Mouse (Mus musculus) kidney, adult 9 months (tissue): ENCODE results near the gene AL732309.1.

Source experiments
- DNase-seq: peaks from one replicate; pipeline ENCODE4 v3.0.0; 2022

The AL732309.1 gene

DNA sequence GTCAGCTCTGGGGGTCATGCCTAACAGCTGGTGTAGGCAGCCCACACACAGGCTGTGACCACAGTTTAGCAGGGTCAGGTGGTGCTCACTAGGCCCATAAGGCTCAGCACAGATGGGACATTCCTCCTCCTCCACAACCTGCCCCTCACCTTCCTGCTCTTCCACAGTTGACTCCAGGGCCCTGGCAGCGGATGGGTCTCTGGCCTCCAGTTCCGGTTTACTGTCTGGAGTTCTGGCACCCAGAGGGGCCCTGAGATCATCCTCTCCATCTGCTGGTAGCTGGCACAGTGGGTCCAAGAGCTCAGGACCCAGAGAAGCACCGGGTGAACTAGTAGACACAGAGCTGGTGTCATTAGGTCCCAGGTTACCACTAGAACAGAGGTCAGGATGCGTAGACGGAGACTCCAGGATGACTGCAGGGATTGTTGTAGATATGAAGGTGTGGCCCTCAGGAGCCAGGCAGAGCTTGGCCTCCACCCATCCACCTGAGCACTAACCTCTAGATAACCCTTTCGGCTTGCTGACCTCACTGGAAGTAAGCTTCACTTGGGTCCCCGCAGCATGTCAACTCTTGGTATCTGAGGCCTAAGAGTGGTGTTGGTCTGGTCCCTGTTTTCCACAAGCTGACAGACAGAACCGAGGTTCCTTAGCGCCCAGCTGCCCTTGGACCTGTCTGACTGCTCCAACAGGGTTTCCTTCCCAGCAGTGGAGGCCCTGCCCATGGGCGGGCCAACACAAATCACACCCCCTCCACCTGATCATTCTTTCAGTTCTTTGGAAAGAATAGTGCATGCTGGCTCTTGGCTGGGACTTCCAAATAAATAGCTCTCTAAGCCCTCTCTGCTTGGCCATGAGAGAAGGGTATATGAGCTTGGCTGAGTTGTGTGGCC lies at the start of gene AL732309.1:
Gene AL732309.1, minus strand, starts transcription at position 681 of the 890 bp plus-strand sequence.
- DNase-seq: peak; percentile 60

DNA sequence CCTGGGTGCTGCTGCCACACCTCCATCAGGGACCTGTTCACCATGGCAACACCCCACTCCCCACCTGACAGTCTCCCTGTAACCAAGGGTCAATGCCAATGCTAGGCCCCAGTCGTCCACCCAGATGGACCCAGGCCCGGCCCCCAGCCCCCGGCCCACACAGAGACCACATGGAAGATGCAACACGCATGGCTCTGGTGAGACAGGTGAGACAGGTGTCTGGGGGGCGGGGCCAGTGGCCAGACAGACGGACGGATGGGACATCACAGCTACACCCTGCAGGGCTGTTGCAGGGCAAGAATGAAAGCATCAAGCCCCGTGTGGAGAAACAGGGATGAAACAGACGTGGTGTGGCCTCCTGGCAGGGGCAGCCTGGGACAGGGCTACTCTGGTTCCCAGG lies 47.0 kb upstream of the AL732309.1 start:
- no peak for DNase-seq

- DNase-seq: peak; percentile 68
These were observed 46.2 kb upstream of the AL732309.1 start for GRCm38 (mm10) chr2:25292856-25293255.

GRCm38 (mm10) chr2:25292054-25292544 lies 45.4 kb upstream of the AL732309.1 start:
- no peak for DNase-seq

DNA sequence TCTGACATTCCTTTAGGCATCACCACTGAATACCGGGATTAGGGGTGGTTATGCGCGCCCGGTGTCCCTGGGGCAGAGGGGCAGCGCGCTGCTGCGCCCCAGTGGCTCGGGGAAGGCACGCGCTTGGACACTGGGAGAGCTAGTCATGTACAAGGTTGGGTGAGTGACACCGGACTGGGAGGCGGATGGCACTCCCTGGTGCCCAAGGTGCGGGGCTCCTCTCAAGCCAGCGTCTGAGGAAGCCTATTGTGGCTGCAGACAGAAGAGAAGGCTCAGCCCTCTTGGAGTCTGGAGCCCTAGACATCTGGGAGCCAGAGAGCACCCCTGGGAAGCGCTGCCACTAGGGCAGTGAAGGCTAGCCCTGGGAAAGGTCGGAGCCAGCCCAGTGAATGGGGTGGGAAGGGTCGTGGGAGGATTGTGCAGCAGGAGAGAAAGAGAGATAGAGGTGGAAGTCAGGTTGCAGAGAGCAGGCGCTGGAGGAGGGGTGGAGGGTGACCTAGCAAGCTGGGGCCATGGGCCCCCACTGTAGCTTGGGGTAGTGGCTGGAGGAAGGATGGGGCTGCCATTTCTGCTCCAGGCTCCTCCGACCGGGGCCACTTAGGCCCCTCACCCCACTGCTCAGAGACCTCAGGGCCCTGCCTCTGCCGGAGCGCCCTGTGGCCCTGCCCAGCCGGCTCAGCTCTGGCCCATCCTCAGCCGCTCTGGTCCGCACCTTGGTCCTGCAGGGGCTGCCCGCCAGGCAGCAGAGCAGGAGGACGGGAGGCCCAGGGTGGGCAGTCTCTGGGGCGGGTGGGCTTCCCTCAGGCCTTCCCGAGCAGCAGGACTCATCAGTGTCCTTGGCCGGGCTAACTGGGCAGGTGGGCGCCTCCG lies 44.8 kb upstream of the AL732309.1 start:
- no peak for DNase-seq

GRCm38 (mm10) chr2:25290816-25291130 lies 44.1 kb upstream of the AL732309.1 start:
- no peak for DNase-seq

DNA sequence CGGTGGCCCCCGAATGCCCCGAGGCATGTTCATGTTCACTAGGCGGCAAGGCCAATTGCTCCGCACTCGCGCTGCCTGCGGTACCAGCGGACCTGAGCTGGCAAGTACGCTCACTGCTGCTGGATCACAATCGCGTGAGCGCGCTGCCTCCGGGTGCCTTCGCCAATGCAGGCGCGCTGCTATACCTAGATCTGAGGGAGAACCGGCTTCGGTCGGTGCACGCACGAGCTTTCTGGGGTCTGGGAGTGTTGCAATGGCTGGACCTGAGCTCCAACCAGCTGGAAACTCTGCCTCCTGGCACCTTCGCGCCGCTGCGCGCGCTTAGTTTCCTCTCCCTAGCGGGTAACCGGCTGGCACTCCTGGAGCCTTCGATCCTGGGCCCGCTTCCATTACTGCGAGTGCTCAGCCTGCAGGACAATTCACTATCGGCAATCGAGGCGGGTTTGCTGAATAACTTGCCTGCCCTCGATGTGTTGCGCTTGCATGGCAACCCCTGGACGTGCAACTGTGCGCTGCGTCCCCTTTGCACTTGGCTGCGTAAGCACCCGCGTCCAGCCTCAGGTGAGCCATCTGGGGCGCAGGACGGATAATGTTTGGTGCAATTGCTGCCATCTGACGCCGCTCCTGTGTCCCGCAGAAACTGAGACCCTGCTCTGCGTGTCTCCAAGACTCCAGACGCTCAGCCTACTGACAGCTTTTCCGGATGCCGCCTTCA lies 43.6 kb upstream of the AL732309.1 start:
- DNase-seq: no peak

DNA sequence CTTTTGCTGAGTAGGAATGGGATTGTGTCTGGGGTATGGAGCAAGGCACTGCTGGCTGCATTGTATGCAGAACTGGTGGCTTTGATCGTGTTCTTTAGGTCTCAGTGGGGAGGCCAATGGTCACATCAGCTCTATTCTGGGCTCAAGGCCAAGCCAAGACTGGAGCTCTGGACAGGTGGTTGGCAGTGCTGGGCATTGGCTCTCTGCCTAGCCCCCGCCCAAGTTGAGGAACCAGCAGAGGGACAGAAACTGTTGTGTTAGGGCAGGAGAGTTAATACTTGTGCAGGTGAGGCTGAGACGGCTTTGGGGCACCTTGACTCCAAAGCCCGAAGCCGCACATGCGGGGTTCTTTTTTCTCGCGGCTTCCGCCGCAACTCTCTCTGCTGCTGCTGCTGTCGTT lies 43.0 kb upstream of the AL732309.1 start, which contains the start of gene Lrrc26:
Gene Lrrc26, plus strand, starts transcription at position 265 of the 400 bp plus-strand sequence.
- peak; percentile 72 for DNase-seq

DNA sequence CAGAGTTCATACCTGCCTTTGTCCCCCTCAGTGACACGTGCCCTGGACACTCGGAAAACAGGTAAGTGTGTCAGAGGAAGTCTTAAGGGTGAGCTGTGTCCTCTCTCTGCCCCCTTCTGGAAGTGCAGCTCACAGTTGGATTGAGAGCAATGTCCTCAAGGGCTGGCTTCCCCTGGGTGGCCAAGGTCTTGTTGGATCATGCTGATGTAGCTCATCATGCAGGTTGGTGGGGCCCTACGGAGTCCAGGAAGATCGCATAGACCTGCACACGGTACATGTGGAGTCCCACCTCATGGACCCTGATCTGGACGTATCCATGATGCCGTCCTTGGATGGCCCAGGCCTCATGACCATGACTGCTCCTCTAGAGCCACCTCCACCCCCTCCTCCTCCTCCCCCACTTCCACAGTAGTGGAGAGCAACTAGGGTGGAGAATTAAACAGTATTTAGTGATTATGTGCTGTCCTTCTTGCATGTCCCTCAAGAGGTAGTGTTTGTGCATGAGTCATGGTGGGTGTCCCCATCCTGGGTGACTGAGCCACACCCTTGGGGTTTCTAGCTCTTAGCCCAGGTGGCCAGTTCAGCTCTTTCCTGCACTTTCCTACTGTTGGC lies 42.2 kb upstream of the AL732309.1 start:
- DNase-seq: no peak

- no peak for DNase-seq
These were observed 41.4 kb upstream of the AL732309.1 start, which contains the start of gene Tmem210 for GRCm38 (mm10) chr2:25287927-25288649. Tmem210 (plus strand) TSS chr2:25288145.

DNA sequence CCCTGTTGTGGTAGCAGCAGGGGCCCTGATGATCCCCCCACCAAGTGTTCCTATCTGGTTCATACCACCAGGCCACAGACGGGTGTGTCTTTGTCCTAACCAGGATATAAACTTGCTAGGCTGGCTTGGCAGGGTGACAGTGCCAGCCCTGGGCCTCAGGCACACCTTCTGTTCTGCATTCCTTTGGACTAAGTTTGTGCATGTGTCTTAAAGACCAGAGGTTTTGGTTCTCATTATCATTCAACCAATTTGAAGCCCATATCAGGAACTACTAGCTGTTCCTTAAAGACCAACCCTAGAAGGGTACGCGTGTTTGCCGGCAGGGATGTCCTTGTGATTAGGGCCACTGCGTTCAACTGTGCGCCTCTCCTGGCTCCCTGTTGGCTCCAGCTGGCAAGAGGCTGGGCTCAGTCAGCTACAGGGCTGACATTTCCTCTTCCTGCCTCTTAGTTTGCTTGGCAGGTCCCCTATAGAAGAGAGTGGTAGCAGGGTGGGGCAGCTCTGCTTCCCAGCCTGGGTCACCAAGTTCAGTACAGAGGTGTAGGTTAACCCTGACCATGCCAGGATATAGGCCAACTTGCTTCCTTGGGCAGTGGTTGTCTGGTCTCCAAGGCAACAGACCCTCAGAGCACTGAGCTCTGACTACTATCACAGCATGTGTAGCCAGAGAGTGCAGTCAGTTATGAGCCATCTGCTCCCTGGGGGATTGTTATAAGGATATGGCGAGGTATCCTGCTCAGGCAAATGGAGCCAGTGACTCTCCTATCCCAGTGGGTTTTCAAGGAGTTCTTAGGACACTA lies 40.4 kb upstream of the AL732309.1 start:
- peak; percentile 44 for DNase-seq

GRCm38 (mm10) chr2:25286314-25286713 lies 39.7 kb upstream of the AL732309.1 start:
- DNase-seq: no peak

GRCm38 (mm10) chr2:25285551-25285950 lies 38.9 kb upstream of the AL732309.1 start:
- DNase-seq: no peak

DNA sequence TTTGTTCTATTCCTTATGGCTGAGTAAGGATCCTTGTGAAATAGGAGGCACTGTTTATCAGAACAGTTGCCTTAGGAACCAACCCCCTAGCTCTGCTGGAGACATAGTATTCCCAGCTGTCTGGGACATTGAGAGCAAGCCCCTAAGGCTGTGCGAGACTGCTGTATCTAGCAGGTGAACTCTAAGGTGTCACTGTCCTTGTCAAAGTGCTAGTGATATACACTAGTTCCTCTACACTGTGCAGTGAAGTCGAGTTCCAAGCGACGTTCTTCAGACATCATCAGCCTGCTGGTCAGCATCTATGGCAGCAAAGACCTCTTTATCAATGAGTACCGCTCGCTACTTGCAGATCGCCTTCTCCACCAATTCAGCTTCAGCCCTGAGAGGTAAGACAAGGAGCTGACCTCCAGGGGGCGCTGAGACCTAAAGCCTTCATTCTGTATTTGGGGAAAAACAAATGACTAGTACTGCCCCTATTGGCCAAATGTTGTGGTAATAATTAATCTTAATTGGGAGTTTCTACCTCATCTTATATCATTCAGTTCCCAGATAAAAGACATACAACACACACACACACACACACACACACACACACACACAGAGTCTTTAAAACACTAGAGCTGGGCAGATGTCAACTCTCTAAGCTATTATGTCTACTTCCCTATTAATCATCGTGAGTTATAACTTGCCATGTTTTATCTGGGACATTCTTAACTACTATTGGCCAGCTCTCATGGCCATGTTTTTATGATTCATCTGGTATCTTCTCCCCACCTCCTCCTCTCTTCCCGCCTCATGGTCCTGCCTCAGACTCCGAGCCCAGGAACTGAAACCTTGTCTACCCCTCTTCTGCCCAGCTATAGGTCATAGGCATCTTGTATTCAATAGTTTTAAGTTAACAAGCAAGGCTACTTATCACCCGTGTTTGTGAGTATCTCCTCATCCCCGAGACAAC lies 32.5 kb upstream of the AL732309.1 start:
- peak; percentile 92 for DNase-seq

- no peak for DNase-seq
These were observed 26.3 kb upstream of the AL732309.1 start for GRCm38 (mm10) chr2:25273010-25273409.

GRCm38 (mm10) chr2:25272515-25272914 lies 25.9 kb upstream of the AL732309.1 start:
- no peak for DNase-seq

- peak; percentile 98 for DNase-seq
These were observed 25.3 kb upstream of the AL732309.1 start, which contains the start of the genes Ssna1 and Anapc2 for GRCm38 (mm10) chr2:25271827-25272511. Ssna1 (minus strand) TSS chr2:25272438. Anapc2 (plus strand) TSS chr2:25272478.

DNA sequence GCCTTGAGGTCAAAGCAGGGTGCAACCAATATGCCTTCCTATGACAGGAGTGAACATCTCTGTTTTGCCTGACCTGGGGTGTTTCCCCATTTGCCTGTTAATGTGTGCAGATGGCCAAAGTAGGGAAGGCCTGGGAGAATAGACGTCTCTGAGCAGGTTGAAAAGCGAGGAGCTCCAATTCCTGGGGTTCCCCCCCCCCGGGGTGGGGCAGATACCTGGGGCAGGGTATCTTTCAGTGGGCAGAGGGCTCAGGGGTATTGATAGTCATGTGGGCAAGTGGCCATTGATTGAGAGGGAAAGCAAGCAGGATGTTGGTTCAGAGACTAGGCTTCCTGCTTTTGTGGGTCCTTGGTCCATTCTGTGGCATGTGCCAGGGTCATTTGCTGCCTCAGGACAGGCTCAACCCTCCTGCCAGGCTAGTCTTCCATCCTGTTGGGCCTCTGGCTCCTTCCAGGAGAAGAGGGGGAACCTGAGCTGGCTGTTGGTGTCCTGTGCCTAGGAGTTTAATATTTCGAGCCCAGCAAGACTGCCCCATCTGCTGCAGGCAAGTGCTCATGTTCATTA lies 21.2 kb upstream of the AL732309.1 start:
- no peak for DNase-seq
